Mouse (Mus musculus) embryonic facial prominence, embryonic 11.5 days (tissue): Measurements from ENCODE around the gene Mcpt8. TPM values are rescaled to one million over a fixed set of nuclear protein-coding genes. Genes with fewer than 3 reads are reported as not detected.
"Not testable (repeated sequence)": the region's sequence is repeated elsewhere in the genome, so short reads cannot be mapped to it uniquely, and the experiment has no call there.

ENCODE experiments used
- ATAC-seq: fragments of 200-750 bp; cut with Nextera tagmentation; replicated peaks from 2 replicates; pipeline ENCODE4 v1.8.0; 2017; ENCODE audit warnings: low read depth; ENCODE audit not compliant: insufficient number of reproducible peaks, low FRiP score, low TSS enrichment
- DNase-seq: peaks from one replicate; pipeline ENCODE4 v3.0.0-alpha.2; 2015; ENCODE audit warnings: low spot score
- H3K27ac ChIP-seq: fragments of 300-500 bp; sonication (generic); replicated peaks from 2 replicates; pipeline ENCODE4 v1.5.1; 2014; ENCODE audit warnings: mild to moderate bottlenecking, low read depth, low read length, control low read depth
- H3K27me3 ChIP-seq: fragments of 300-500 bp; sonication (generic); 2 replicates; pipeline ENCODE4 v1.6.1; 2014; ENCODE audit warnings: mild to moderate bottlenecking, low read length, moderate library complexity, mixed read lengths; ENCODE audit not compliant: control insufficient read depth, insufficient read depth
- H3K36me3 ChIP-seq: fragments of 300-500 bp; sonication (generic); replicated peaks from 2 replicates; pipeline ENCODE4 v1.6.1; 2014; ENCODE audit warnings: low read depth, mild to moderate bottlenecking, low read length, moderate library complexity, mixed read lengths; ENCODE audit not compliant: control insufficient read depth, insufficient read depth
- H3K4me1 ChIP-seq: fragments of 300-500 bp; sonication (generic); 2 replicates; pipeline ENCODE4 v1.6.1; 2014; ENCODE audit warnings: low read length, mixed read lengths; ENCODE audit not compliant: control insufficient read depth, insufficient read depth
- H3K4me2 ChIP-seq: fragments of 300-500 bp; sonication (generic); 2 replicates; pipeline ENCODE4 v1.6.1; 2014; ENCODE audit warnings: low read depth, mild to moderate bottlenecking, control low read depth, low read length, moderate library complexity
- H3K4me3 ChIP-seq: fragments of 300-500 bp; sonication (generic); 2 replicates; pipeline ENCODE4 v1.5.1; 2014; ENCODE audit warnings: low read depth, low read length, control low read depth
- H3K9ac ChIP-seq: fragments of 300-500 bp; sonication (generic); replicated peaks from 2 replicates; pipeline ENCODE4 v1.6.1; 2014; ENCODE audit warnings: mild to moderate bottlenecking, control low read depth, low read length
- H3K9me3 ChIP-seq: fragments of 300-500 bp; sonication (generic); replicated peaks from 2 replicates; pipeline ENCODE4 v1.6.1; 2016; ENCODE audit warnings: mild to moderate bottlenecking, low read length, inconsistent platforms, mixed read lengths; ENCODE audit not compliant: control insufficient read depth
- WGBS: fragments of 180-500 bp; shearing (Covaris S2); extraction: QIAGEN DNeasy Blood & Tissue Kit; methylation state at CpG from one replicate; pipeline ENCODE4 v1.1.7; 2014; 5-methylcytosine and 5-hydroxymethylcytosine counted together
- polyA plus RNA-seq: library from polyadenylated mRNA; unstranded; fragments of >200 nt; fragmentation: Nextera tagmentation; extraction: Ambion mirVana; gene quantifications from 2 replicates; pipeline ENCODE4 v1.2.1, GENCODE M21; 2014

The Mcpt8 gene
- polyA plus RNA-seq = not detected in 2 replicates

DNA sequence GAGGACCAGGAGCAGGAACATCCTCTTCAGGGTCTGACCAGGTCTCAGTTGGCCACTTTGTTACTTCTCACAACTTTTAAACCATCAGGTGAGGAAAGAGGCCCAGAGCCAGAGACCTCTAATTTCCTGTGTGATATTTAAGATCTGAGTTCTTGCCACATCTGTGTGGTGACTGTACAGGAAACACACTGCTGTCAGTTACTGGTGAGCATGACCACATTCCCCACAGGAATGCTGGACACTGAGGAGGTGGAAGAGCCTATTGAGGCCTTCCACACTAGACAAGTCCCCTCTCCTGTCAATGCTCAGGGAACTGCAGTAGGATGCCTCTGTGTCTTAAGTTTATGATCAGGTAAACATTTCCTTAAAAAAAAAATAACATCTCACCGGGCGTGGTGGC, at the start of gene Mcpt8:
Gene Mcpt8, minus strand, starts transcription at position 107 of the 400 bp plus-strand sequence.
- no peaks in the 10 kb centered on the region for H3K27me3 ChIP-seq
- no peak within 1 kb of the TSS for H3K9ac ChIP-seq
- H3K9me3 ChIP-seq = no peaks in the 10 kb centered on the region
- H3K4me2 ChIP-seq = no peak within 1 kb of the TSS
- H3K36me3 ChIP-seq = no peaks in the 10 kb centered on the region
- H3K27ac ChIP-seq = no peak within 1 kb of the TSS
- 90% methylated on average over 2 of the region's 2 CpGs for WGBS
- DNase-seq = no peak
- H3K4me3 ChIP-seq = no peak within 1 kb of the TSS
- ATAC-seq = no peak
- no peaks in the 10 kb centered on the region for H3K4me1 ChIP-seq

- not testable (repeated sequence) for H3K4me2 ChIP-seq, DNase-seq, H3K27me3 ChIP-seq, H3K27ac ChIP-seq, H3K36me3 ChIP-seq, ATAC-seq, H3K9me3 ChIP-seq, H3K9ac ChIP-seq, H3K4me1 ChIP-seq, H3K4me3 ChIP-seq
- 96% methylated on average over 1 of the region's 1 CpGs for WGBS
Observed at GRCm38 (mm10) chr14:56133675-56134074, 48.6 kb upstream of the Mcpt8 start.

- not testable (repeated sequence) for H3K4me1 ChIP-seq, H3K4me2 ChIP-seq, ATAC-seq
Observed at GRCm38 (mm10) chr14:56132508-56132907, 47.4 kb upstream of the Mcpt8 start, which contains the start of gene Gzmd. TSS of gene Gzmd (minus strand) at chr14:56132608.

GRCm38 (mm10) chr14:56128341-56128740, 43.3 kb upstream of the Mcpt8 start:
- H3K27ac ChIP-seq = no peak overlapping the region
- H3K4me2 ChIP-seq = no peak overlapping the region
- DNase-seq = no peak
- H3K9me3 ChIP-seq = no peaks in the 10 kb centered on the region
- no peak overlapping the region for H3K4me3 ChIP-seq
- no peak for ATAC-seq
- no peak overlapping the region for H3K9ac ChIP-seq
- H3K36me3 ChIP-seq = no peaks in the 10 kb centered on the region
- no peaks in the 10 kb centered on the region for H3K27me3 ChIP-seq
- 47% methylated on average over 3 of the region's 3 CpGs for WGBS
- no peaks in the 10 kb centered on the region for H3K4me1 ChIP-seq

More at GRCm38 (mm10) chr14:56132508-56132907, 47.4 kb upstream of the Mcpt8 start, which contains the start of gene Gzmd:
- not testable (repeated sequence) for H3K36me3 ChIP-seq, H3K9me3 ChIP-seq, H3K4me3 ChIP-seq, H3K27ac ChIP-seq, DNase-seq, H3K27me3 ChIP-seq, H3K9ac ChIP-seq
- WGBS = 86% methylated on average over 2 of the region's 2 CpGs

GRCm38 (mm10) chr14:56123516-56123915, 38.4 kb upstream of the Mcpt8 start:
- no peak overlapping the region for H3K27ac ChIP-seq
- WGBS = 89% methylated on average over 3 of the region's 3 CpGs
- no peaks in the 10 kb centered on the region for H3K4me1 ChIP-seq
- no peaks in the 10 kb centered on the region for H3K9me3 ChIP-seq
- ATAC-seq = no peak
- no peaks in the 10 kb centered on the region for H3K36me3 ChIP-seq
- no peak for DNase-seq
- H3K4me3 ChIP-seq = no peak overlapping the region
- no peak overlapping the region for H3K9ac ChIP-seq
- H3K27me3 ChIP-seq = no peaks in the 10 kb centered on the region
- no peak overlapping the region for H3K4me2 ChIP-seq

DNA sequence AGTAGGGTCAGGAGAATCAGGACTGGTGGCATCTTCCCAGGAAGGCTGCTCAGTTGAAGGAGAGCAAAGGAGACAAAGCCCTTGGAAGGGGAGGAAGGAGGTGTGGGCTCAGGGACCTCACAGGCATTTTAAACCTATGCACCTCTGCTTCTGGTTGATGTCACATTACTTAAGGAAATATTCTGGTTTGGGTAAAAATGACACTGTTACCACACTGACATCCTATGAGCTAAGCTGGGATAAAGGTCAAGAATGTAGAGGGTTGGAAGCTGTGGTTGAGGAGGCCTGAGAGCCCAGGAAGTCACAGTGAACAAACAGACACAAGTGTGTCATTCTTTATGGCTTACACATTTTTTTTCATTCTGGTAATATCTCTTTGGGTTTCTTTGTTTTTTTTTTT, 35.5 kb upstream of the Mcpt8 start, which contains the start of gene Gzme:
Gene Gzme, minus strand, starts transcription at position 101 of the 400 bp plus-strand sequence.
- H3K4me2 ChIP-seq = no peak within 1 kb of the TSS
- no peaks in the 10 kb centered on the region for H3K9me3 ChIP-seq
- no peak within 1 kb of the TSS for H3K4me3 ChIP-seq
- H3K4me1 ChIP-seq = no peaks in the 10 kb centered on the region
- no peak within 1 kb of the TSS for H3K27ac ChIP-seq
- H3K36me3 ChIP-seq = no peaks in the 10 kb centered on the region
- ATAC-seq = no peak
- DNase-seq = no peak
- H3K27me3 ChIP-seq = no peaks in the 10 kb centered on the region
- no peak within 1 kb of the TSS for H3K9ac ChIP-seq

GRCm38 (mm10) chr14:56115531-56116310, 30.6 kb upstream of the Mcpt8 start:
- not testable (repeated sequence) for H3K4me3 ChIP-seq, DNase-seq

GRCm38 (mm10) chr14:56105447-56106180, 20.5 kb upstream of the Mcpt8 start:
- Histone ChIP-seq H3K36me3 (no peaks in the 10 kb centered on the region), H3K9me3 (no peaks in the 10 kb centered on the region; the same call in 1 of the 2 replicates), H3K27me3 (no peaks in the 10 kb centered on the region), H3K4me1 (no peaks in the 10 kb centered on the region), H3K4me3 (no peak overlapping the region), H3K9ac (no peak overlapping the region), H3K4me2 (no peak overlapping the region), H3K27ac (no peak overlapping the region)
- ATAC-seq = no peak
- 83% methylated on average over 13 of the region's 13 CpGs for WGBS
- DNase-seq = no peak

More at GRCm38 (mm10) chr14:56115531-56116310, 30.6 kb upstream of the Mcpt8 start:
- not testable (repeated sequence) for H3K9ac ChIP-seq, ATAC-seq, H3K36me3 ChIP-seq, H3K27me3 ChIP-seq, H3K4me1 ChIP-seq, H3K4me2 ChIP-seq, H3K27ac ChIP-seq, H3K9me3 ChIP-seq
- WGBS = 91% methylated on average over 33 of the region's 33 CpGs
